Mouse (Mus musculus): ENCODE data around the gene Zc3h12a.

GRCm38 (mm10) chr4:125097412-125097811 is 30.2 kb downstream of the Zc3h12a start:
- TF ChIP-seq EP300 (IDR thresholded peaks at IDR 0.05; ENCODE audit: low read depth) (no peak), CTCF (IDR thresholded peaks at IDR 0.05; ENCODE audit: low read depth) (no peak)

Data from liver, embryonic 14.5 days (tissue).